Mouse (Mus musculus): ENCODE data around the gene Pes1. TPM values are rescaled to one million over a fixed set of nuclear protein-coding genes. Genes with fewer than 3 reads are reported as not detected.

Pes1 gene
- total and polyA plus RNA-seq, 2 experiments from 2014 or later, result 29.8 to 39.7 TPM

DNA sequence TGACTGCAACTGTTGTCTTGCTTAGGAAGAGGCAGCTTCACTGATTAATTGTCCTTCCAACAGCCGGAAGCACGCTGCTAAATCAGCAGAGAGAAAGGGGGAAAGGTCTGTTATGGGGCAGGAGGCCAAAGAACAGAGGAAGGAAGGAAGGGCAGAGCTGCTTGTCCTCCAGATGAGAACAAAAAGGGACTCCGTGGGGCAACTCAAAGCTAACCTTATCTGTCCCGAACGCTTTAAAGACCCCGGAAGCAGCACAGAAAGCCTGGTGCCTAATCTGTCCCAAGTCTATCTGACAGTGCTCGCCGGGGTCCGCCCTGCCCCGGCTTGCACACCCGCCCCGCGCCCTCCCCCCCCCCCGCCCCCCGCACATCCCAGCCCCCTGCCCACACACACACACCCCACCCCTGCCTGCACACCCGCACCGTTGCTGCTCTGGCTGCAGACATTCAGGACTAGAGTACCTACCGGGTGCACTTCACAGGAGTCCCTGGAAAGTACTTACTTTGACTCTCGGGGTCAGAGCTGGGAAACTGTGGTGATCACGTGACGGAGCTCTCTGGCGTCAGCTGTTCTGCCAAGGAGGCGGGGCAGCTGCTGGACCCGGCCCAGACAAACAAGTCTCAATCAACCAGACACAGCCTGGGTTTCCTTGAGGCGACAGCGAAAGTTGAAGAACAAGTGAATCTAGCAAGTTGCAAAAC lies 32.1 kb upstream of the Pes1 start, which contains the start of gene Tcn2:
Tcn2 (minus strand) TSS at position 649 of the 701 bp plus-strand sequence.
- Histone ChIP-seq H3K36me3 (replicated peaks; ENCODE audit: control insufficient read depth, insufficient read depth, low read length) (peaks cover 12% of the 10 kb centered on the region), H3K4me3 (ENCODE audit: low read depth, low read length) (peak within 1 kb of the TSS; percentile 59), H3K4me1 (ENCODE audit: control insufficient read depth, insufficient read depth) (peaks cover 6% of the 10 kb centered on the region; the same call in 1 of the 2 replicates), H3K27me3 (ENCODE audit: control insufficient read depth, insufficient read depth, low read length) (no peaks in the 10 kb centered on the region), H3K9me3 (replicated peaks; ENCODE audit: control insufficient read depth, low read length) (no peaks in the 10 kb centered on the region), H3K27ac (ENCODE audit: low read depth) (peak within 1 kb of the TSS; percentile 37; the same call in 1 of the 2 replicates), H3K9ac (replicated peaks; ENCODE audit: low read depth, low read length) (peak within 1 kb of the TSS; percentile 65), H3K4me2 (ENCODE audit: low read depth, low read length) (peak within 1 kb of the TSS; percentile 82)
- under 1% methylated on average over 19 of the region's 26 CpGs for WGBS
- TF ChIP-seq CTCF (IDR thresholded peaks at IDR 0.05; ENCODE audit: low read depth) (no peak), EP300 (IDR thresholded peaks at IDR 0.05; ENCODE audit: low read depth) (no peak)
- ATAC-seq (ENCODE audit: insufficient read depth, low read depth) (peak; percentile 88), DNase-seq (ENCODE audit: low spot score) (peak; percentile 92)

DNA sequence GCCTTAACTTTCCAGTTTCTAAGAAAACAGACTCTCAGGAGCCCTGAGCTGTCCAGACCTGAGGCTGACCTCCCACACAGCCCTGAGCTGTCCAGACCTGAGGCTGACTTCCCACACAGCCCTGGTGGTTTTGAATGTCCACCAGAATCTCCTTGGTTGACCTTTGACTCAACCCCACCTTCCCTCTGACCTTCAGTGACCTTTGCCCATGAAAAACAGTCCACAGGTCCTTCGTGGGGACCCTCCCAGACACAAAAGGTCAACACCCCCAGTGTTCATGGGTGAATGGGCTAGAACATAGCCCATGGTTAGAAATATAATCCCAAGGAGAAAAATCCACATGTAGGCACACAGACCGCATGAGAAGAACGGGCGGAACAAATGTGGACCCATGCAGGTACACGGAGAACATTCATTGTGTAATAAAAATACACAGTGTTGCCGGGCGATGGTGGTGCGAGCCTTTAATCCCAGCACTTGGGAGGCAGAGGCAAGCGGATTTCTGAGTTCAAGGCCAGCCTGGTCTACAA lies 30.0 kb upstream of the Pes1 start:
- no peak overlapping the region for H3K4me2 ChIP-seq (ENCODE audit: low read depth, low read length)
- no peak overlapping the region for H3K27ac ChIP-seq (ENCODE audit: low read depth)
- no peaks in the 10 kb centered on the region for H3K27me3 ChIP-seq (ENCODE audit: control insufficient read depth, insufficient read depth, low read length)
- TF ChIP-seq CTCF (IDR thresholded peaks at IDR 0.05; ENCODE audit: low read depth) (no peak), EP300 (IDR thresholded peaks at IDR 0.05; ENCODE audit: low read depth) (no peak)
- H3K9ac ChIP-seq (replicated peaks; ENCODE audit: low read depth, low read length), result no peak overlapping the region
- H3K36me3 ChIP-seq (replicated peaks; ENCODE audit: control insufficient read depth, insufficient read depth, low read length), result no peaks in the 10 kb centered on the region
- no peak for ATAC-seq (ENCODE audit: insufficient read depth, low read depth)
- DNase-seq (ENCODE audit: low spot score), result no peak
- H3K9me3 ChIP-seq (replicated peaks; ENCODE audit: control insufficient read depth, low read length), result no peaks in the 10 kb centered on the region
- WGBS, result 88% methylated on average over 9 of the region's 9 CpGs
- no peak overlapping the region for H3K4me3 ChIP-seq (ENCODE audit: low read depth, low read length)
- peaks cover 6% of the 10 kb centered on the region; the same call in 1 of the 2 replicates for H3K4me1 ChIP-seq (ENCODE audit: control insufficient read depth, insufficient read depth)

DNA sequence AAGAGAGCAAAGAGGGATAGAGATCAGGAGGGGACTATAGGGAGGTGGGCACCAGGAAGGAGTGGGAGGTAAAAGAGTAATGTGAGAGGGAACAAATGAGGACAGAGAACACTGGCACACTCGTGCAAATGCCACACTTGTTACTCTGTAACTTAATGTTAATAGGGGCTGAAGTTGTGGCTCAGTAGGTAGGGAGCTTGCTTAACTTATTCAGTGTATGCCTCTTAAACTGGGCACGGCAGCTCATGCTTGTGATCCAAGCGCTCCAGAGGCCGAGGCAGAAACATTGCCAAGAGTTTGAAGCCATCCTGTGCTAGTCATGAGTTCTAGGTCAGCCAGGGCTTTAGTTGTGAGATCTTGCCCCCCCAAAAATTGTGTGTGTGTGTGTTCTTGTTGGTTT lies 28.6 kb upstream of the Pes1 start:
- Histone ChIP-seq H3K9ac (replicated peaks; ENCODE audit: low read depth, low read length) (no peak overlapping the region), H3K36me3 (replicated peaks; ENCODE audit: control insufficient read depth, insufficient read depth, low read length) (no peaks in the 10 kb centered on the region), H3K9me3 (replicated peaks; ENCODE audit: control insufficient read depth, low read length) (no peaks in the 10 kb centered on the region), H3K4me3 (ENCODE audit: low read depth, low read length) (no peak overlapping the region), H3K4me2 (ENCODE audit: low read depth, low read length) (no peak overlapping the region), H3K27ac (ENCODE audit: low read depth) (no peak overlapping the region), H3K4me1 (ENCODE audit: control insufficient read depth, insufficient read depth) (peaks cover 6% of the 10 kb centered on the region; the same call in 1 of the 2 replicates), H3K27me3 (ENCODE audit: control insufficient read depth, insufficient read depth, low read length) (no peaks in the 10 kb centered on the region)
- TF ChIP-seq EP300 (IDR thresholded peaks at IDR 0.05; ENCODE audit: low read depth), result no peak
- ATAC-seq (ENCODE audit: insufficient read depth, low read depth) (no peak), DNase-seq (ENCODE audit: low spot score) (no peak)
- 62% methylated on average over 4 of the region's 4 CpGs for WGBS

DNA sequence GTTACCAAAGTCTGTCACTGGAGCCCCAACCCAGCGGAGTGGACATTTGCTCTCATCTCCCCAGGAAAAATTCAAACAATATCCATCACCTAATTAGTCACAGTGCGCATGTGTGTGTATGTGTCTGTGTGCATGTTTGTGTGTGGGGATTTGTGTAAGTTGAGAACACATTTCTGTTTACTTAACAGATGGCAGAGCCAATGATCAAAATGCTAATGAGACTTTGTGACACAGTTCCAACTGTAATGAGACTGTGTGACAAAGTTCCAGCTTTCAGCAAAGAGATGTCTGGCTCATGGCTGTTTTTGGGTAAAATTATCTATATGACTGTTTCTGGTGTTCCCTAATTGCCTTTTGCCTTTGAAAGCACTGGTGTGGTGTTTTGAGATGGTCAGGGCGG lies 27.5 kb upstream of the Pes1 start:
- TF ChIP-seq EP300 (IDR thresholded peaks at IDR 0.05; ENCODE audit: low read depth) (no peak), CTCF (IDR thresholded peaks at IDR 0.05; ENCODE audit: low read depth) (no peak)
- Histone ChIP-seq H3K4me1 (ENCODE audit: control insufficient read depth, insufficient read depth) (peaks cover 2% of the 10 kb centered on the region; the same call in 1 of the 2 replicates), H3K9me3 (replicated peaks; ENCODE audit: control insufficient read depth, low read length) (no peaks in the 10 kb centered on the region), H3K36me3 (replicated peaks; ENCODE audit: control insufficient read depth, insufficient read depth, low read length) (no peaks in the 10 kb centered on the region), H3K27ac (ENCODE audit: low read depth) (no peak overlapping the region), H3K4me3 (ENCODE audit: low read depth, low read length) (no peak overlapping the region), H3K27me3 (ENCODE audit: control insufficient read depth, insufficient read depth, low read length) (no peaks in the 10 kb centered on the region), H3K4me2 (ENCODE audit: low read depth, low read length) (no peak overlapping the region), H3K9ac (replicated peaks; ENCODE audit: low read depth, low read length) (no peak overlapping the region)
- ATAC-seq (ENCODE audit: insufficient read depth, low read depth) (no peak), DNase-seq (ENCODE audit: low spot score) (no peak)
- WGBS, result 89% methylated on average over 3 of the region's 3 CpGs

DNA sequence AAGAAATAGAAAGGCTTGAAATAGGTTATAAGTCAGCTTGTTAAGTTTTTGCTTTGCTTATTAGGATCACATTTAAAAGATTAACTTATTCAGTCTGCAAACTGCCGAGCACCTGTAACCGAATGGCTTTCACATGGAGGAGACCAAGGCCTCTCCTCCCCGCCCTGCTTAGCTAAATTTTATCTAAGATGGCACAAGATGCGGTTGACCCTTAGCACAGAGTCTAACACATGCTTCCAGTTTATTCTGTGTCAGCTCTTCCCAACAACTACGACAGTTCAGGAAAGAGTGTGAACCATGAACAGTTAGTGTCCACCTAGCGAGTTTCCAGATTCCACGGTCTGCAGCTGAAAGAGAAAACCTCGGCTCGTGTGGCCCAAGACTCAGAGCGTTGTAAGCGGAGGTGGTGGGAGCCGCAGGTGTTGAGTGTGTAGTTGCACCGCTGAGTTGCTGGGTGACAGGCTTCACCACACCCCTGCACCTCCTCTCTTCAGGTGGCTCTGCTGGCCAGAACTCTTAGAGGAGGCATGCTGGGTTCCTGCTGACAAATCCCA lies 26.4 kb upstream of the Pes1 start:
- no peaks in the 10 kb centered on the region for H3K36me3 ChIP-seq (replicated peaks; ENCODE audit: control insufficient read depth, insufficient read depth, low read length)
- ATAC-seq (ENCODE audit: insufficient read depth, low read depth), result no peak
- no peaks in the 10 kb centered on the region for H3K27me3 ChIP-seq (ENCODE audit: control insufficient read depth, insufficient read depth, low read length)
- H3K4me2 ChIP-seq (ENCODE audit: low read depth, low read length), result no peak overlapping the region
- no peak for DNase-seq (ENCODE audit: low spot score)
- H3K4me3 ChIP-seq (ENCODE audit: low read depth, low read length), result no peak overlapping the region
- WGBS, result 65% methylated on average over 13 of the region's 13 CpGs
- H3K9ac ChIP-seq (replicated peaks; ENCODE audit: low read depth, low read length), result no peak overlapping the region
- no peaks in the 10 kb centered on the region for H3K9me3 ChIP-seq (replicated peaks; ENCODE audit: control insufficient read depth, low read length)
- TF ChIP-seq CTCF (IDR thresholded peaks at IDR 0.05; ENCODE audit: low read depth), result no peak
- no peak overlapping the region for H3K27ac ChIP-seq (ENCODE audit: low read depth)
- H3K4me1 ChIP-seq (ENCODE audit: control insufficient read depth, insufficient read depth), result no peaks in the 10 kb centered on the region

Measured in heart, postnatal 0 days (tissue).